Mouse (Mus musculus): ENCODE measurements around the gene Atf4.

Atf4 gene

GRCm38 (mm10) chr15:80254847-80255645 lies at the start of gene Atf4:
Gene Atf4, plus strand, starts transcription at chr15:80255184.
- peak; percentile 97 for DNase-seq (ENCODE audit: extremely low spot score, low read depth, low spot score)

- no peak for DNase-seq (ENCODE audit: extremely low spot score, low read depth, low spot score)
Observed at GRCm38 (mm10) chr15:80206057-80206565, 48.9 kb upstream of the Atf4 start.

- DNase-seq (ENCODE audit: extremely low spot score, low read depth, low spot score), result no peak
Observed at GRCm38 (mm10) chr15:80208446-80208845, 46.5 kb upstream of the Atf4 start.

- DNase-seq (ENCODE audit: extremely low spot score, low read depth, low spot score), result no peak
Observed at GRCm38 (mm10) chr15:80213688-80214087, 41.3 kb upstream of the Atf4 start.

- no peak for DNase-seq (ENCODE audit: extremely low spot score, low read depth, low spot score)
Observed at GRCm38 (mm10) chr15:80215716-80216479, 39.1 kb upstream of the Atf4 start.

GRCm38 (mm10) chr15:80216480-80216820 lies 38.5 kb upstream of the Atf4 start:
- DNase-seq (ENCODE audit: extremely low spot score, low read depth, low spot score), result no peak

- DNase-seq (ENCODE audit: extremely low spot score, low read depth, low spot score), result no peak
Observed at GRCm38 (mm10) chr15:80217476-80217875, 37.5 kb upstream of the Atf4 start.

- DNase-seq (ENCODE audit: extremely low spot score, low read depth, low spot score), result no peak
Observed at GRCm38 (mm10) chr15:80219211-80219610, 35.8 kb upstream of the Atf4 start.

GRCm38 (mm10) chr15:80219705-80220657 lies 35.0 kb upstream of the Atf4 start:
- DNase-seq (ENCODE audit: extremely low spot score, low read depth, low spot score), result no peak

- DNase-seq (ENCODE audit: extremely low spot score, low read depth, low spot score), result no peak
Observed at GRCm38 (mm10) chr15:80221031-80221430, 34.0 kb upstream of the Atf4 start.

GRCm38 (mm10) chr15:80223751-80224150 lies 31.2 kb upstream of the Atf4 start:
- no peak for DNase-seq (ENCODE audit: extremely low spot score, low read depth, low spot score)

GRCm38 (mm10) chr15:80225208-80225607 lies 29.8 kb upstream of the Atf4 start:
- peak; percentile 35 for DNase-seq (ENCODE audit: extremely low spot score, low read depth, low spot score)

GRCm38 (mm10) chr15:80225796-80226195 lies 29.2 kb upstream of the Atf4 start:
- DNase-seq (ENCODE audit: extremely low spot score, low read depth, low spot score), result peak; percentile 28

- no peak for DNase-seq (ENCODE audit: extremely low spot score, low read depth, low spot score)
Observed at GRCm38 (mm10) chr15:80228071-80228800, 26.7 kb upstream of the Atf4 start.

GRCm38 (mm10) chr15:80232331-80232730 lies 22.7 kb upstream of the Atf4 start:
- DNase-seq (ENCODE audit: extremely low spot score, low read depth, low spot score), result no peak

GRCm38 (mm10) chr15:80233053-80233452 lies 21.9 kb upstream of the Atf4 start:
- no peak for DNase-seq (ENCODE audit: extremely low spot score, low read depth, low spot score)

- peak; percentile 92 for DNase-seq (ENCODE audit: extremely low spot score, low read depth, low spot score)
Observed at GRCm38 (mm10) chr15:80233733-80234509, 21.1 kb upstream of the Atf4 start, which contains the start of gene Mief1. Gene Mief1, plus strand, starts transcription at chr15:80234018.

GRCm38 (mm10) chr15:80235535-80235934 lies 19.4 kb upstream of the Atf4 start, which contains the start of gene AC140267.1:
Gene AC140267.1, plus strand, starts transcription at chr15:80235835.
- DNase-seq (ENCODE audit: extremely low spot score, low read depth, low spot score), result no peak

GRCm38 (mm10) chr15:80248135-80248534 lies 6.8 kb upstream of the Atf4 start:
- no peak for DNase-seq (ENCODE audit: extremely low spot score, low read depth, low spot score)

All from hindlimb bud, embryonic 11.5 days (tissue).